Mouse (Mus musculus): ENCODE data around the gene Sigmar1. TPM values are rescaled to one million over a fixed set of nuclear protein-coding genes. Genes with fewer than 3 reads are reported as not detected.

The Sigmar1 gene
- polyA plus RNA-seq, 1 experiment from 2014 or later, result 94.6 TPM

DNA sequence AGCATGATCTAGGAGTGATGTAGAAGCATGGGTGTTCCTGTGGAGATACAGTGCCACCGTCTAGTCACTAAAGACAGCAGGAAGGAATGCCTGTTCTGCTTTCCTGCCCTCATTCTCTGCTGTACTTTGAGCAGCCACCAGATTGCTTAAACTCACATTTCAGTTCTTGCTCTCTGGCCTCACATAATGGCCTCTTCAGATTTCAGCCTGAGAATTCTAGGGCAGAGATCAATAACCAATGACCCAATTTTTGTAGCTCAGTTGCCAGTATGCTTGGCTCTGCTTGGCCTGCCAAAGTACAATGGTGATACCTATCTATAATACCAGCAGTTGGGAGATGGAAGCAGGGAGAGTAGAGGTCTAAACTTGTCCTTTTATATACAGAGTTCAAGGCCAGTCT is 10.9 kb downstream of the Sigmar1 start:
- no peak for ATAC-seq (ENCODE audit: insufficient read depth)
- Histone ChIP-seq H3K4me2 (no peak overlapping the region), H3K27me3 (ENCODE audit: insufficient read depth, low read length) (no peaks in the 10 kb centered on the region), H3K4me3 (ENCODE audit: low read depth, low read length) (no peak overlapping the region), H3K36me3 (ENCODE audit: insufficient read depth) (no peaks in the 10 kb centered on the region), H3K9me3 (ENCODE audit: low read depth, low read length) (0 out of 2 replicates have a peak, but pooled peaks cover 3% of the 10 kb centered on the region), H3K4me1 (ENCODE audit: insufficient read depth) (no peaks in the 10 kb centered on the region), H3K27ac (ENCODE audit: low read depth) (no peak overlapping the region), H3K9ac (no peak overlapping the region)
- WGBS, result 78% methylated on average over 1 of the region's 1 CpGs
- DNase-seq, result no peak
- TF ChIP-seq CTCF (IDR thresholded peaks at IDR 0.05; ENCODE audit: low read depth), result no peak

DNA sequence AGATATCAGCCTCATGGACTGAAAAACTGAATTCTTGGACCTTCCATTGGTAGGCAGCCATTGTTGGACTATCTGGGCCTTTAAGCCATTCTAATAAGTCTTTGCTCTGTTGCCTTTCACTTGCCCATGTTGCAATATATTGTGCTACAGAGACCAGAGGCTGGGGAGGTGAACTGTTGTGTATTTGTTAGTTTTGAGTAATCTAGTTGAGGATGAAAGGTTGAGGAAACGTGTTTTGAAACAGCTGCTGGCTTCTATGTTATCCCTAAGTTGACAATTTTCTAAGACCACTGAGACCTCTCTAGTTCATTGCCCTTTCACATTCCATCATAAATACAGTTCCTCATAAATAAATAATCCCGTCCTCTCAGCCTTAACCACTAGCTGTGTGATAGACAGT is 11.8 kb downstream of the Sigmar1 start:
- Histone ChIP-seq H3K4me1 (ENCODE audit: insufficient read depth) (no peaks in the 10 kb centered on the region), H3K27ac (ENCODE audit: low read depth) (no peak overlapping the region), H3K4me3 (ENCODE audit: low read depth, low read length) (no peak overlapping the region), H3K27me3 (ENCODE audit: insufficient read depth, low read length) (no peaks in the 10 kb centered on the region), H3K9me3 (ENCODE audit: low read depth, low read length) (0 out of 2 replicates have a peak, but pooled peaks cover 3% of the 10 kb centered on the region), H3K36me3 (ENCODE audit: insufficient read depth) (peaks cover 2% of the 10 kb centered on the region; the same call in 1 of the 2 replicates), H3K4me2 (no peak overlapping the region), H3K9ac (no peak overlapping the region)
- ATAC-seq (ENCODE audit: insufficient read depth), result no peak
- WGBS, result 52% methylated on average over 2 of the region's 2 CpGs
- TF ChIP-seq CTCF (IDR thresholded peaks at IDR 0.05; ENCODE audit: low read depth), result no peak
- DNase-seq, result no peak

DNA sequence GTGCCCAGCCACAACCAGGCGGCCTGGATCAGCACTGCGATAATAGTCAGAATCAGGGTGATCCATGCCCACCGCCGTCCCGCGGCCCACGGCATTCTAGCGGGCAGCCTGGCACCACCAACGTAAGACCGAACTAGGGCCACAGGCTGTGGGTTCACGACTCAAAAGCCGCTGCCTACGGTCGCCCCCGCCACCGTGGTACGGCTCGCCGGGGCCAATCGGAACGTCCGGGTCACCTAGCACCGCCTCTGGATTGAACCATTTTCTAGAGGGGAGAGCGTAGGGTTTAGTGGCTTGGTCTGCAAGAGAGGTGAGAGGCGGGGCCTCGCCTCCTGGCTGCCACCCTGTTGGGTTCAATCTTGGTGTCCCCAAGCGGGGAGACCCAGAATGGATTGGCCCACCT is 14.8 kb downstream of the Sigmar1 start:
- ATAC-seq (ENCODE audit: insufficient read depth), result peak; percentile 96

DNA sequence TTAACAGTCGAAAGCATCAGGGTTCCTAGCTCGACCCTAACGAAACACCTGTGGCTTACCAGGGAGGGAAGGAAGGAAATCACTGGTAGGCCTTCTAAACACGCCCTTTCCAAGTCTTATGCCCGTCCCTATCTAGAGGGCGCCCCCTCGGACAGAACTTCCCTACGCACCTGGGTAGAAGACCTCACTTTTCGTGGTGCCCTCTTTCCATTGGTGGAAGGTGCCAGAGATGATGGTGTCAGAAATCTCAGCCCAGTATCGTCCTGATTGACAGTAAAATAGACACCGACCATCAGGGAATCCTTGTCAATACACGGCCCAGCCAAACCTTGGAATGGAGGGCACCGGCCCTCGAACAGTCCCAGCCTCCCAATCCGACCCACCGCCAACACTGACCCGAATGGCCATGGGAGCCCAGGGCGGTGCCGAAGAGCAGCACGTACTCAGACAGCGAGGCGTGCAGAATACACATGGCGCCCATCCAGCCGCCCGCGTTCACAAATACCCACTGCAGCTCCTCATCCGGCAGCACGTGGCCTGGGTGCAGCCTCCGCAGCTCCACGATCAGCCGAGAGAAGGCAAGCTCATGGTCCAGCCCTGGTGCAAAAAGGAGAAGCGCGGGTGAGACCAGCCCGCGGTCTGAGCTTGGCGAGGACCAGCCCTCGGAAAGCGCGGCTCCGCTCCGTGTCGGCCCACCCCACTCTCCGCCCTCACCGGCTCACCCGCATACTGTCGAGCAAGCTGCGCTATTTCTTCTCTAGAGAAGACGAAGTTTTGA is 15.4 kb downstream of the Sigmar1 start:
- Histone ChIP-seq H3K9ac (peak overlapping the region; percentile 73), H3K9me3 (ENCODE audit: low read depth, low read length) (no peaks in the 10 kb centered on the region), H3K4me2 (peak overlapping the region; percentile 85), H3K36me3 (ENCODE audit: insufficient read depth) (peaks cover 15% of the 10 kb centered on the region), H3K27ac (ENCODE audit: low read depth) (peak overlapping the region; percentile 84), H3K4me1 (ENCODE audit: insufficient read depth) (no peaks in the 10 kb centered on the region), H3K27me3 (ENCODE audit: insufficient read depth, low read length) (no peaks in the 10 kb centered on the region), H3K4me3 (ENCODE audit: low read depth, low read length) (peak overlapping the region; percentile 76)
- WGBS, result 1% methylated on average over 48 of the region's 48 CpGs
- DNase-seq (peak; percentile 31), ATAC-seq (ENCODE audit: insufficient read depth) (peak; percentile 83)
- peak; percentile 25; the same call in 1 of the 2 replicates for TF ChIP-seq CTCF (IDR thresholded peaks at IDR 0.05; ENCODE audit: low read depth)

More for the DNA sequence above, 14.8 kb downstream of the Sigmar1 start:
- Histone ChIP-seq H3K27me3 (ENCODE audit: insufficient read depth, low read length) (no peaks in the 10 kb centered on the region), H3K27ac (ENCODE audit: low read depth) (peak overlapping the region; percentile 84), H3K4me1 (ENCODE audit: insufficient read depth) (no peaks in the 10 kb centered on the region), H3K9me3 (ENCODE audit: low read depth, low read length) (0 out of 2 replicates have a peak, but pooled peaks cover under 1% of the 10 kb centered on the region), H3K4me2 (peak overlapping the region; percentile 85), H3K9ac (peak overlapping the region; percentile 73), H3K36me3 (ENCODE audit: insufficient read depth) (peaks cover 15% of the 10 kb centered on the region), H3K4me3 (ENCODE audit: low read depth, low read length) (peak overlapping the region; percentile 76)
- peak; percentile 34 for TF ChIP-seq CTCF (IDR thresholded peaks at IDR 0.05; ENCODE audit: low read depth)
- peak; percentile 98 for DNase-seq
- WGBS, result under 1% methylated on average over 27 of the region's 27 CpGs

DNA sequence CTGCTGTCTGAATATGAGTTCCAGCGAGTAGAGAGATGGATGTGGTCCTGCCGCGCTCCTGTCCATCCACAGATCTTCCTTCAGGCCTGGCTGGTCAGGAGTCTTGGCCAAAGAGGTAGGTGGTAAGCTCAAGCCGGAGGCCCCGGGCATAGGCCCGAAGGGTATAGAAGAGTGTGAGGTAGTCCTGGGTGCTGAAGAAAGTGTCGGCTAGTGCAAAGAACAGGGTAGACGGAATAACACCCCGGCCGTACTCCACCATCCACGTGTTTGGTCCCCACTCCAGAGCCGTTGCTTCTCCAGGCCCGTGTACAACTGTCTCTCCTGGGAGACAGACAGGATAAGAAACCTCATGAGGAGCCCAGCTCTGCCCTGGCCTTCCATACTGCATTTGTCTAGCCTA is 16.7 kb downstream of the Sigmar1 start:
- Histone ChIP-seq H3K27ac (ENCODE audit: low read depth) (no peak overlapping the region), H3K4me2 (no peak overlapping the region), H3K36me3 (ENCODE audit: insufficient read depth) (peaks cover 15% of the 10 kb centered on the region), H3K9me3 (ENCODE audit: low read depth, low read length) (no peaks in the 10 kb centered on the region), H3K4me3 (ENCODE audit: low read depth, low read length) (no peak overlapping the region), H3K4me1 (ENCODE audit: insufficient read depth) (no peaks in the 10 kb centered on the region), H3K27me3 (ENCODE audit: insufficient read depth, low read length) (no peaks in the 10 kb centered on the region), H3K9ac (no peak overlapping the region)
- TF ChIP-seq CTCF (IDR thresholded peaks at IDR 0.05; ENCODE audit: low read depth), result no peak
- no peak for DNase-seq
- ATAC-seq (ENCODE audit: insufficient read depth), result no peak
- WGBS, result 88% methylated on average over 13 of the region's 13 CpGs

DNA sequence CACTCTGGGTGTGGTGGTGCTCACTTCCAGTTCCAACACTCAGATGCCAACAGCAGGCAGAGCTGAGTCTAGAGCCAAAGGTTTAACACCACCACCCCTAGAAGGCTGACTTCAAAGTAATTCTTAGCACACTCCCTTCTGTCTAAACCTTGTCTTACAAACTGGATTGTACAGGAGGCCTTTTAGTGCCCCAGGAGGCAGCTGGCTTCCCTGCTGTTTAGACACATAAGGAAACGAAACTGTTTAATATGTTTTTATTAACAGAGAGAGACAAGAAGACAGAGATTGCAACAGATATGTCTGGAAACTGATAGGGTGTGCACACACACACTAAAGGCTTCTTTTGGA is 17.7 kb downstream of the Sigmar1 start:
- DNase-seq (no peak), ATAC-seq (ENCODE audit: insufficient read depth) (no peak)
- Histone ChIP-seq H3K4me1 (ENCODE audit: insufficient read depth) (no peaks in the 10 kb centered on the region), H3K27me3 (ENCODE audit: insufficient read depth, low read length) (0 out of 2 replicates have a peak, but pooled peaks cover 5% of the 10 kb centered on the region), H3K9me3 (ENCODE audit: low read depth, low read length) (no peaks in the 10 kb centered on the region), H3K27ac (ENCODE audit: low read depth) (no peak overlapping the region), H3K9ac (no peak overlapping the region), H3K36me3 (ENCODE audit: insufficient read depth) (peaks cover 15% of the 10 kb centered on the region), H3K4me3 (ENCODE audit: low read depth, low read length) (no peak overlapping the region), H3K4me2 (no peak overlapping the region)
- WGBS, result 52% methylated on average over 1 of the region's 1 CpGs
- TF ChIP-seq CTCF (IDR thresholded peaks at IDR 0.05; ENCODE audit: low read depth), result no peak

DNA sequence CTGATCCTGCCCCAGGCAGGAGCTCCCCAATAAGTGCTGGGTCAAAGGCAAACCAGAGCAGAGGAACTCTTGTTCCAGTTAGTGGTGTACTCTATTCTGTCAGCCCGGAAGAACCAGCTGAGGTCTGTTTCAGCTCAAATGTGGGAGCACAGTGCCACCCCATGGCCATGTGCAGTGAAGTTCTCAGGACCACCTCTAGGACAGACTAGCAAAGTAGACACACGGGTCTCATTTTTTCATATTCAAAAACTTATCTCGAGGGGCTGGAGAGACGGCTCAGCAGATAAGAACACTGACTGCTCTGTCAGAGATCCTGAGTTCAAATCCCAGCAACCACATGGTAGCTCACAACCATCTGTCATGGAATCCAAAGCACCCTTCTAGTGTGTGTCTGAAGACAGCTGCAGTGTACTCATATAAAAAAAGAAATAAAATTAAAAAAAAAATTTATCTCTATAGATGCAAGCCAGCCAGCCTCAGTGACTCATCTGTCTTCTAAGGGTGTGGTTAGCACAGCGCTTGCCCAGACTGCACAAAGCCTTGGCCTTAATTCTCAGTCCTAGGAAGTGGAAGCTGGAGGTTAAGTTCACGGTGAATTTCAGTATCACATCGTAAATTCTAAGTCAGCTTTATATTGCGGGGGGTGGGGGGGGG is 18.2 kb downstream of the Sigmar1 start:
- DNase-seq (peak; percentile 88), ATAC-seq (ENCODE audit: insufficient read depth) (0 out of 2 replicates have a peak, but pooled peaks have one; percentile 45)
- peak; percentile 88 for TF ChIP-seq CTCF (IDR thresholded peaks at IDR 0.05; ENCODE audit: low read depth)

More for the DNA sequence above, 18.2 kb downstream of the Sigmar1 start:
- H3K9me3 ChIP-seq (ENCODE audit: low read depth, low read length), result no peaks in the 10 kb centered on the region
- no peaks in the 10 kb centered on the region for H3K4me1 ChIP-seq (ENCODE audit: insufficient read depth)
- WGBS, result 32% methylated on average over 8 of the region's 8 CpGs
- H3K9ac ChIP-seq, result no peak overlapping the region
- H3K4me2 ChIP-seq, result no peak overlapping the region
- H3K4me3 ChIP-seq (ENCODE audit: low read depth, low read length), result no peak overlapping the region
- H3K27me3 ChIP-seq (ENCODE audit: insufficient read depth, low read length), result peaks cover 10% of the 10 kb centered on the region; the same call in 1 of the 2 replicates
- H3K27ac ChIP-seq (ENCODE audit: low read depth), result no peak overlapping the region
- H3K36me3 ChIP-seq (ENCODE audit: insufficient read depth), result peaks cover 15% of the 10 kb centered on the region
